Mouse (Mus musculus): ENCODE measurements around the gene 1190005I06Rik. TPM values are rescaled to one million over a fixed set of nuclear protein-coding genes. Genes with fewer than 3 reads are reported as not detected.

1190005I06Rik gene
- polyA plus RNA-seq, 1 experiment from 2014 or later: 1.4 TPM

- H3K9ac ChIP-seq (ENCODE audit: low read depth, low read length): no peak overlapping the region
- no peaks in the 10 kb centered on the region for H3K4me1 ChIP-seq (ENCODE audit: control insufficient read depth, low read depth, low read length)
- WGBS (ENCODE audit: insufficient replicate concordance): 85% methylated on average over 8 of the region's 8 CpGs
- no peak overlapping the region for H3K27ac ChIP-seq (ENCODE audit: low read length)
- ATAC-seq (ENCODE audit: low read depth): no peak
- peaks cover 18% of the 10 kb centered on the region for H3K36me3 ChIP-seq (ENCODE audit: control insufficient read depth, insufficient read depth)
- H3K4me2 ChIP-seq (ENCODE audit: low read depth, low read length): no peak overlapping the region
- no peak overlapping the region for H3K4me3 ChIP-seq (ENCODE audit: low read depth, low read length)
- no peaks in the 10 kb centered on the region for H3K27me3 ChIP-seq (ENCODE audit: control insufficient read depth, insufficient read depth, low read depth, low read length)
- no peaks in the 10 kb centered on the region for H3K9me3 ChIP-seq (replicated peaks; ENCODE audit: control insufficient read depth, low read length)
These were observed 10.0 kb upstream of the 1190005I06Rik start for GRCm38 (mm10) chr8:120657415-120657814.

DNA sequence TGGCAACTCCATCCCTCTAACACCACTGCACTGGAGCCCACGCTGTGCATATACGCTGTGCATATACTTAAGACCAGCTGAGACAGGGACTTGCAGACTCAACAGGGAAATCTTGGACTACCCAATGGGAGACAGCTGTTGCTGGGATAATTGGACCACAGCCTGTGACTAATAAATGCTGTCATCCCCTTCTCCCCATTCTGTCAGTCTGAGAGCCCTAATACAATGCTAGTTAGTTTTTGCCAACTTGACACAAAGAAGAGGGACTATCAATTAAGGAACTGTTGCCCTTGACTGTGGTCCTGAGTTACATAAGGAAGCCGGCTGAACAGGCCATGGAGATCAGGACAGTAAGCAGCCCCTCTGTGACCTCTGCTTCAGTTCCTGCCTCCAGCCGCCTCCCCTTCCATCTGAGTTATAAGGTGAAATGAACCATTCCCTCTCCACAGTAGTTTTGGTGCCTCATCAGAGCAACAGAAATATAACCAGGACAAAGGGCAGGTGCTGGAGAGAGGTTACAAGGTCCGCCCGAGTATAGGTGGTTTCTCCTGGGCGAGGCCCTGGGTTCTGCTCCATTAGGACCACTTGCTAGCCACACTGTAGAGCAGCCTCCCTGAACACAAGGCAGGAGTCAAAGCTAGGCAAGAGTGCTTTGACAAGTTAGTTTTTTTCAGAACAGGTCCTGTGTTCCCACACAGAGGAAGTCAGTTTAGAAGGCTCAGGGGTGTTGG lies 9.1 kb upstream of the 1190005I06Rik start:
- no peak overlapping the region for H3K9ac ChIP-seq (ENCODE audit: low read depth, low read length)
- 84% methylated on average over 7 of the region's 7 CpGs for WGBS (ENCODE audit: insufficient replicate concordance)
- no peak overlapping the region for H3K4me3 ChIP-seq (ENCODE audit: low read depth, low read length)
- H3K4me2 ChIP-seq (ENCODE audit: low read depth, low read length): no peak overlapping the region
- H3K4me1 ChIP-seq (ENCODE audit: control insufficient read depth, low read depth, low read length): no peaks in the 10 kb centered on the region
- no peaks in the 10 kb centered on the region for H3K27me3 ChIP-seq (ENCODE audit: control insufficient read depth, insufficient read depth, low read depth, low read length)
- peaks cover 18% of the 10 kb centered on the region for H3K36me3 ChIP-seq (ENCODE audit: control insufficient read depth, insufficient read depth)
- no peaks in the 10 kb centered on the region for H3K9me3 ChIP-seq (replicated peaks; ENCODE audit: control insufficient read depth, low read length)
- H3K27ac ChIP-seq (ENCODE audit: low read length): no peak overlapping the region
- ATAC-seq (ENCODE audit: low read depth): no peak

DNA sequence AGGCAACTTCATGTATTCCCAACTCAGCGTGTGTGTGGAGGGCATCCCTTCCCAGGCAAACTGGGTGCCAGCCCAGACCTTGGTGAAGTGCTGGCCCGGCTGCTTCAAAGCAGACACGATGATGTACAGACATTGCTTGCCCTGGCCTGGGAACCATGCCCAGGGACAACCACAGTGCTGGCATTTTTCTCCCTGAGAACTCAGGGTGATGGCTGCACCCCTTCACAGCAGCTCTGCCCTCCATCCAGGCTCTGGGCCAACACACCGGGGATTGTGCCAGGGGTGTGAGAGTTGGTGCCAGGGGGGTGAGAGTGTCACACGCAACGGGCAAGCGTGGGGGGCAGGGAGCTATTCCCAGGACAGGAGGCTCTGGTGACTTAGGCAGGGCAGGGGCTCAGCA lies 2.8 kb downstream of the 1190005I06Rik start:
- no peaks in the 10 kb centered on the region for H3K9me3 ChIP-seq (replicated peaks; ENCODE audit: control insufficient read depth, low read length)
- ATAC-seq (ENCODE audit: low read depth): no peak
- 65% methylated on average over 7 of the region's 7 CpGs for WGBS (ENCODE audit: insufficient replicate concordance)
- H3K27me3 ChIP-seq (ENCODE audit: control insufficient read depth, insufficient read depth, low read depth, low read length): no peaks in the 10 kb centered on the region
- no peak overlapping the region for H3K4me3 ChIP-seq (ENCODE audit: low read depth, low read length)
- H3K4me1 ChIP-seq (ENCODE audit: control insufficient read depth, low read depth, low read length): no peaks in the 10 kb centered on the region
- no peak overlapping the region for H3K4me2 ChIP-seq (ENCODE audit: low read depth, low read length)
- H3K36me3 ChIP-seq (ENCODE audit: control insufficient read depth, insufficient read depth): no peaks in the 10 kb centered on the region
- no peak overlapping the region for H3K9ac ChIP-seq (ENCODE audit: low read depth, low read length)
- H3K27ac ChIP-seq (ENCODE audit: low read length): no peak overlapping the region

DNA sequence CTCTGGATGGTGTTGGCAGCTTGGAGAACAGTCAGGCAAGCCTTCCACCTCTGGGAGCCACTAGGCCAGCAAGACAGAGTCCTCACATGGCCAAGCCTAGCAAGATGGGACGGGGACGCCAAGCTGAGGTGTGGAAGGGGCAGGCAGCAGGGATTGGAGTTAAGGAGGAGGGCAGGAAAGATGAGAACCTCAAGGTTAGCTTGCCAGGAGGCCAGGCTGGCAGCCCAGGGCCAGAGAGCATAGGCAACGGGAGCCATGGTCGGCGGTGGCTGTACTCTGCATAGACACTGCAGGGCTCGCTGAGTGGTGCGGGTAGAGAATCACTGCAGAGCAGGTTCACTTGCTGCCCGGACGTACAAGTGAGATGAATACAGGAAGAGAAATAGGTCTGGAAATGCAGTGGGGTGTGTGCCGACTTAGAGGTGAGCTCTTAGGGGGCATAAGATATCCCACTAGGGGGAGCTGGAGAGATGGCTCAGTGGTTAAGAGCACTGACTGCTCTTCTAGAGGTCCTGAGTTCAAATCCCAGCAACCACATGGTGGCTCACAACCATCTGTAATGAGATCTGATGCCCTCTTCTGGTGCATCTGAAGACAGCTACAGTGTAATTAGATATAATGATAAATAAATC lies 5.3 kb downstream of the 1190005I06Rik start:
- ATAC-seq (ENCODE audit: low read depth): no peak
- Histone ChIP-seq H3K4me1 (ENCODE audit: control insufficient read depth, low read depth, low read length) (no peaks in the 10 kb centered on the region), H3K4me3 (ENCODE audit: low read depth, low read length) (no peak overlapping the region), H3K9me3 (replicated peaks; ENCODE audit: control insufficient read depth, low read length) (no peaks in the 10 kb centered on the region), H3K9ac (ENCODE audit: low read depth, low read length) (no peak overlapping the region), H3K27ac (ENCODE audit: low read length) (no peak overlapping the region), H3K27me3 (ENCODE audit: control insufficient read depth, insufficient read depth, low read depth, low read length) (no peaks in the 10 kb centered on the region; the same call in 1 of the 2 replicates), H3K4me2 (ENCODE audit: low read depth, low read length) (no peak overlapping the region), H3K36me3 (ENCODE audit: control insufficient read depth, insufficient read depth) (no peaks in the 10 kb centered on the region)
- WGBS (ENCODE audit: insufficient replicate concordance): 66% methylated on average over 10 of the region's 10 CpGs

GRCm38 (mm10) chr8:120641245-120641644 lies 6.2 kb downstream of the 1190005I06Rik start:
- no peaks in the 10 kb centered on the region; the same call in 1 of the 2 replicates for H3K27me3 ChIP-seq (ENCODE audit: control insufficient read depth, insufficient read depth, low read depth, low read length)
- ATAC-seq (ENCODE audit: low read depth): no peak
- H3K4me1 ChIP-seq (ENCODE audit: control insufficient read depth, low read depth, low read length): no peaks in the 10 kb centered on the region
- 24% methylated on average over 8 of the region's 8 CpGs for WGBS (ENCODE audit: insufficient replicate concordance)
- no peak overlapping the region for H3K9ac ChIP-seq (ENCODE audit: low read depth, low read length)
- no peak overlapping the region for H3K4me2 ChIP-seq (ENCODE audit: low read depth, low read length)
- H3K9me3 ChIP-seq (replicated peaks; ENCODE audit: control insufficient read depth, low read length): no peaks in the 10 kb centered on the region
- H3K36me3 ChIP-seq (ENCODE audit: control insufficient read depth, insufficient read depth): no peaks in the 10 kb centered on the region
- H3K4me3 ChIP-seq (ENCODE audit: low read depth, low read length): no peak overlapping the region
- no peak overlapping the region for H3K27ac ChIP-seq (ENCODE audit: low read length)

- H3K4me3 ChIP-seq (ENCODE audit: low read depth, low read length): peak overlapping the region; percentile 58
- peaks cover 26% of the 10 kb centered on the region for H3K27me3 ChIP-seq (ENCODE audit: control insufficient read depth, insufficient read depth, low read depth, low read length)
- peak overlapping the region; percentile 79 for H3K4me2 ChIP-seq (ENCODE audit: low read depth, low read length)
- peak; percentile 73 for ATAC-seq (ENCODE audit: low read depth)
- no peaks in the 10 kb centered on the region for H3K9me3 ChIP-seq (replicated peaks; ENCODE audit: control insufficient read depth, low read length)
- H3K4me1 ChIP-seq (ENCODE audit: control insufficient read depth, low read depth, low read length): peaks cover 6% of the 10 kb centered on the region; the same call in 1 of the 2 replicates
- H3K27ac ChIP-seq (ENCODE audit: low read length): no peak overlapping the region
- no peaks in the 10 kb centered on the region for H3K36me3 ChIP-seq (ENCODE audit: control insufficient read depth, insufficient read depth)
- peak overlapping the region; percentile 40; the same call in 1 of the 2 replicates for H3K9ac ChIP-seq (ENCODE audit: low read depth, low read length)
- 1% methylated on average over 42 of the region's 42 CpGs for WGBS (ENCODE audit: insufficient replicate concordance)
These were observed 13.0 kb downstream of the 1190005I06Rik start for GRCm38 (mm10) chr8:120634329-120634839.

DNA sequence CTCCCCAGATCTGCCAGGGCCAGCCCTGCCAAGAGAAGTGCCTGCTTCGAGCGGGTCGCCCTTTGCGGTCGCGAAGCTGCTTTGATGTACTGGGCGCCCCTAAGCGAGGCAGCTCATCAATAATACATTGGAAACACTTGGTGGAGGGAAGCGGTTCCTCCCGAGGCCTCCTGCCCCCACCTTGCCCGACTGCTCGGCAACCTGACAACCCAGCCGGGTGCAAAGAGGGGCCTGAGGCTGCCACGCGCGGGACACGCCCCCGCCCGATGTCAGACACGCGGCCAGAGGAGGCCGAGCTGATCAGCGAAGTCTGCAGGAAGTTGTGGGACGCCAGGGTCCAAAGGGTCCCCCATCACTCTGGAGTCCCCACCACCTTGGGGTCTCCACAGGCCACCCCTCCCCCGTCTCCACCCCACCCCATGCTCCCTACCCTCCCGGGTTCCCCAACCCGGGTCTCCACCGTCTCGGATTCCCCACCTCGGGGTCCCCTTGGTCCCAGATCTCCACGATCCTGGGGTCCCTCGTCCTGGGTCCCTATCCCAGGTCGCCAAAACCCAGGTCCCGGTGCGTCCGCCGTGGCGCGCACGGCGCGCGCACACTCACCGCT lies 13.7 kb downstream of the 1190005I06Rik start:
- H3K4me3 ChIP-seq (ENCODE audit: low read depth, low read length): peak overlapping the region; percentile 58
- peak overlapping the region; percentile 79 for H3K4me2 ChIP-seq (ENCODE audit: low read depth, low read length)
- WGBS (ENCODE audit: insufficient replicate concordance): 2% methylated on average over 44 of the region's 44 CpGs
- no peaks in the 10 kb centered on the region for H3K9me3 ChIP-seq (replicated peaks; ENCODE audit: control insufficient read depth, low read length)
- no peaks in the 10 kb centered on the region for H3K36me3 ChIP-seq (ENCODE audit: control insufficient read depth, insufficient read depth)
- H3K27ac ChIP-seq (ENCODE audit: low read length): no peak overlapping the region
- ATAC-seq (ENCODE audit: low read depth): no peak
- H3K9ac ChIP-seq (ENCODE audit: low read depth, low read length): 0 out of 2 replicates have a peak overlapping the region, but pooled peaks have one; percentile 40
- H3K4me1 ChIP-seq (ENCODE audit: control insufficient read depth, low read depth, low read length): peaks cover 6% of the 10 kb centered on the region; the same call in 1 of the 2 replicates
- peaks cover 26% of the 10 kb centered on the region for H3K27me3 ChIP-seq (ENCODE audit: control insufficient read depth, insufficient read depth, low read depth, low read length)

DNA sequence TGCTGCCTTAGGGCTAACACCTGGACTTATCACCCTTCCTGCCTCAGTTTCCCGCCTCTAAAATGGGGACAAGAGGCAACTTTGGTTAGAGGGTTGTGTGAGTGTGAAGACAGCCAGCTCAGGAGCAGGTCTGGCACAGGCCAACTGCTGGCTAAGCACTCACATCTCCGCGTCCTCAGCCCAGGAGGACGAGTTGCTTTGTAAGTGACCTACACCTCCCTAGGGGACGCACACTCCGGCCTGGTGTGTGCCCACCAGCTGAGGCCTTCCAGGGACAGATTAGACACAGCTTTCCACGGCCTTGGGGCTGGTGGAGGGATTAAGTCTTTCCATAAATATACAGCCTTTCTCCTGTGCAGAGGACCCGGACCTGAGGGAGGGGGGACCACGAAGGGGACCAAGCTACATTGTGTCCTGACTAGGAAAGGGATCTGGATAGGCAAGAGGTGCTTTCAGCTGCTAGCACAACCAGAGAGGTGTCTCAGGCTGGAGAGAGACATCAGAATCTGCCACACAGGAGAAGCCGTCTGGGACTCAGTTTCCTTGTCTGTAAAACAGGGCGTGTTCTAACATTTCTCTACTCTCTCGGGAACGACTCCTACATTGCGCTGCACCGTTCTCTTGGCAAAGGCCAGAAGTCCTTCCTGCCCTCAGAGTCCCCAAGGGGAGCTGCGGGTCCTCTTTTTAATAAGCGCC lies 14.3 kb downstream of the 1190005I06Rik start:
- no peak for ATAC-seq (ENCODE audit: low read depth)
- Histone ChIP-seq H3K27ac (ENCODE audit: low read length) (no peak overlapping the region), H3K4me1 (ENCODE audit: control insufficient read depth, low read depth, low read length) (peaks cover 6% of the 10 kb centered on the region; the same call in 1 of the 2 replicates), H3K36me3 (ENCODE audit: control insufficient read depth, insufficient read depth) (no peaks in the 10 kb centered on the region), H3K9ac (ENCODE audit: low read depth, low read length) (no peak overlapping the region), H3K9me3 (replicated peaks; ENCODE audit: control insufficient read depth, low read length) (no peaks in the 10 kb centered on the region), H3K27me3 (ENCODE audit: control insufficient read depth, insufficient read depth, low read depth, low read length) (peaks cover 26% of the 10 kb centered on the region), H3K4me2 (ENCODE audit: low read depth, low read length) (peak overlapping the region; percentile 79; the same call in 1 of the 2 replicates), H3K4me3 (ENCODE audit: low read depth, low read length) (peak overlapping the region; percentile 58)
- WGBS (ENCODE audit: insufficient replicate concordance): 40% methylated on average over 17 of the region's 17 CpGs
